10 mouse cellular contexts compared by ENCODE assay signal in the genomic region with DNA sequence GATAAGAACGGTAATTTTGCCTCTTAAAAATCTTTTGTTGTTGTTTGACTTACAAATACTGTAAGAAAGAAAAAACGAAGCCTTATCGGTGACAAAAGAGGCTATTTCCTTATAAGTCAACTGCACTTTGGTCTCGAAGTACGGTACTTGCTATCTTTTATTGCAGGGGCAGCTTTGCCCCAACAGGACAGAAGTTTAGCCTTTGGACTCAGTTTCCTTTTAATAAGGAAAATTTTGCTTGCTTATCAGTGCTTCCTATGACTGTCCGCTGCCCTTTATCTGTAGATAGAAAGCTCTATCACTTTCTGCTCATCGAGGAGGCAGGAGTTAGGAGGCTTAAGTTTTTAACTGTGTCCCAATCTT. TPM values are rescaled to one million over a fixed set of nuclear protein-coding genes. Genes with fewer than 3 reads are reported as not detected.
DNase-seq lines count a peak whose midpoint lies in the region; ATAC-seq and TF ChIP-seq lines count a peak whose summit lies in the region.
"Had no signal": no experiment of that assay in that cellular context is flagged by ENCODE, and none has a peak within 500 bp of the region (broad histone marks: within the 10 kb centered on the region; RNA-seq: fewer than 3 reads in every experiment).

No protein-coding gene starts in this region.

- TF ChIP-seq POLR2A in limb, embryonic 14.5 days (IDR thresholded peaks at IDR 0.05; ENCODE audit: borderline replicate concordance, extremely low read depth, insufficient read depth, insufficient read length): no peak

- no peaks in the 10 kb centered on the region for H3K36me3 ChIP-seq in lung, embryonic 16.5 days (ENCODE audit: control insufficient read depth, insufficient read depth, low read length)
- no peaks in the 10 kb centered on the region for H3K36me3 ChIP-seq in forebrain, embryonic 13.5 days (ENCODE audit: poor library complexity, severe bottlenecking)
- H3K36me3 ChIP-seq in limb, embryonic 14.5 days (ENCODE audit: control insufficient read depth, insufficient read depth, low read length): no peaks in the 10 kb centered on the region
- H3K36me3 ChIP-seq in stomach, embryonic 15.5 days: no peaks in the 10 kb centered on the region

- WGBS in lung, embryonic 16.5 days: 11% methylated on average over 7 of the region's 7 CpGs
- WGBS in forebrain, embryonic 13.5 days: 72% methylated on average over 7 of the region's 7 CpGs
- WGBS in limb, embryonic 14.5 days: 53% methylated on average over 7 of the region's 7 CpGs
- 28% methylated on average over 7 of the region's 7 CpGs for WGBS in stomach, embryonic 15.5 days

- H3K9ac ChIP-seq in lung, embryonic 16.5 days (ENCODE audit: low read length): peak overlapping the region; percentile 58
- H3K9ac ChIP-seq in forebrain, embryonic 13.5 days: no peak overlapping the region
- peak overlapping the region; percentile 87; the same call in 1 of the 2 replicates for H3K9ac ChIP-seq in limb, embryonic 14.5 days (ENCODE audit: low read depth, low read length, severe bottlenecking)
- no peak overlapping the region for H3K9ac ChIP-seq in stomach, embryonic 15.5 days

- no peak for DNase-seq in lung, postnatal 10 days
- no peak for DNase-seq in limb, embryonic 14.5 days (ENCODE audit: low spot score)
- DNase-seq in retina, postnatal 1 day: no peak
- no peak for DNase-seq in urinary bladder, postnatal 10 days (ENCODE audit: low spot score)
- DNase-seq: adrenal gland, adult 2 months; kidney, adult 11 months; right cerebral cortex, postnatal 4 days had no signal

- peak overlapping the region; percentile 96 for H3K4me3 ChIP-seq in lung, embryonic 16.5 days (ENCODE audit: low read length)
- H3K4me3 ChIP-seq in forebrain, embryonic 13.5 days: peak overlapping the region; percentile 84
- peak overlapping the region; percentile 84 for H3K4me3 ChIP-seq in limb, embryonic 14.5 days (replicated peaks; ENCODE audit: low read length)
- peak overlapping the region; percentile 92 for H3K4me3 ChIP-seq in stomach, embryonic 15.5 days (replicated peaks)

- H3K27me3 ChIP-seq in lung, embryonic 16.5 days (ENCODE audit: control insufficient read depth, insufficient read depth, low read depth, low read length): no peaks in the 10 kb centered on the region
- H3K27me3 ChIP-seq in forebrain, embryonic 13.5 days: no peaks in the 10 kb centered on the region
- H3K27me3 ChIP-seq in limb, embryonic 14.5 days (ENCODE audit: control insufficient read depth, insufficient read depth, low read length): no peaks in the 10 kb centered on the region
- H3K27me3 ChIP-seq in stomach, embryonic 15.5 days (replicated peaks): no peaks in the 10 kb centered on the region

- ATAC-seq in lung, embryonic 16.5 days (ENCODE audit: low read depth): no peak
- no peak for ATAC-seq in forebrain, embryonic 13.5 days
- ATAC-seq in limb, embryonic 14.5 days (ENCODE audit: low FRiP score, low read depth): no peak
- no peak for ATAC-seq in stomach, embryonic 15.5 days (ENCODE audit: insufficient read depth, low FRiP score, low read depth)

- H3K4me1 ChIP-seq in lung, embryonic 16.5 days (replicated peaks; ENCODE audit: control insufficient read depth, insufficient read depth, low read length): peaks cover 15% of the 10 kb centered on the region
- H3K4me1 ChIP-seq in forebrain, embryonic 13.5 days: peaks cover 19% of the 10 kb centered on the region
- 0 out of 2 replicates have a peak, but pooled peaks cover 11% of the 10 kb centered on the region for H3K4me1 ChIP-seq in limb, embryonic 14.5 days (ENCODE audit: control insufficient read depth, insufficient read depth, low read length)
- H3K4me1 ChIP-seq in stomach, embryonic 15.5 days: peaks cover 11% of the 10 kb centered on the region

- no peak overlapping the region for H3K27ac ChIP-seq in lung, embryonic 16.5 days (ENCODE audit: low read length)
- no peak overlapping the region for H3K27ac ChIP-seq in forebrain, embryonic 13.5 days
- no peak overlapping the region for H3K27ac ChIP-seq in limb, embryonic 14.5 days (replicated peaks; ENCODE audit: low read depth, low read length)
- no peak overlapping the region for H3K27ac ChIP-seq in stomach, embryonic 15.5 days

- no peaks in the 10 kb centered on the region for H3K9me3 ChIP-seq in lung, embryonic 16.5 days (ENCODE audit: control insufficient read depth, low read length)
- H3K9me3 ChIP-seq in forebrain, embryonic 13.5 days (replicated peaks): no peaks in the 10 kb centered on the region
- H3K9me3 ChIP-seq in limb, embryonic 14.5 days (ENCODE audit: control insufficient read depth, low read length): no peaks in the 10 kb centered on the region
- H3K9me3 ChIP-seq in stomach, embryonic 15.5 days: no peaks in the 10 kb centered on the region

- peak overlapping the region; percentile 96 for H3K4me2 ChIP-seq in lung, embryonic 16.5 days (ENCODE audit: low read depth, low read length)
- H3K4me2 ChIP-seq in forebrain, embryonic 13.5 days: peak overlapping the region; percentile 79
- H3K4me2 ChIP-seq in limb, embryonic 14.5 days (replicated peaks; ENCODE audit: low read depth, low read length, severe bottlenecking): peak overlapping the region; percentile 66
- H3K4me2 ChIP-seq in stomach, embryonic 15.5 days: peak overlapping the region; percentile 76

RNA-seq across cellular contexts. Expression of gene Lta4h, which starts 1.4 kb away (rescaled TPM):
- polyA plus RNA-seq in lung, embryonic 16.5 days (2015; fragmentation: Nextera tagmentation; extraction: Ambion mirVana): 194 and 210 TPM in 2 replicates
- polyA plus RNA-seq in forebrain, embryonic 13.5 days (2015; fragmentation: Nextera tagmentation; extraction: Ambion mirVana): 110 and 116 TPM in 2 replicates
- 136 and 156 TPM in 2 replicates for polyA plus RNA-seq in limb, embryonic 14.5 days (2012; rRNA removed)
- polyA plus RNA-seq in limb, embryonic 14.5 days (2014; fragmentation: Nextera tagmentation; extraction: Ambion mirVana): 193 and 198 TPM in 2 replicates
- 202 and 226 TPM in 2 replicates for polyA plus RNA-seq in stomach, embryonic 15.5 days (2015; fragmentation: Nextera tagmentation; extraction: Ambion mirVana)

RNA-seq across cellular contexts. Expression of gene Hal, which starts 33.9 kb away (rescaled TPM):
- polyA plus RNA-seq in lung, embryonic 16.5 days (2015; fragmentation: Nextera tagmentation; extraction: Ambion mirVana): 0.14 and 0.50 TPM in 2 replicates
- polyA plus RNA-seq in forebrain, embryonic 13.5 days (2015; fragmentation: Nextera tagmentation; extraction: Ambion mirVana): not detected in 2 replicates
- polyA plus RNA-seq in limb, embryonic 14.5 days (2012; rRNA removed): 0.03 and 0.09 TPM in 2 replicates
- polyA plus RNA-seq in limb, embryonic 14.5 days (2014; fragmentation: Nextera tagmentation; extraction: Ambion mirVana): 0.15 and 0.17 TPM in 2 replicates
- polyA plus RNA-seq in stomach, embryonic 15.5 days (2015; fragmentation: Nextera tagmentation; extraction: Ambion mirVana): 2.5 and 2.8 TPM in 2 replicates

Comparison
In these comparisons a context has a peak if more than half of its experiments do, and no peak if none do; other contexts are left out.
1. H3K9ac ChIP-seq: peak in lung, embryonic 16.5 days (single experiment) and limb, embryonic 14.5 days (single experiment); none in forebrain, embryonic 13.5 days (single experiment) and stomach, embryonic 15.5 days (single experiment).
2. Peak in every context shown above with its lines, with median percentiles within 50 percentile points of each other: H3K4me2 ChIP-seq and H3K4me3 ChIP-seq.